Mouse (Mus musculus) midbrain, postnatal 0 days (tissue): ENCODE results near the gene Tap1. TPM values are rescaled to one million over a fixed set of nuclear protein-coding genes. Genes with fewer than 3 reads are reported as not detected.

Experiments
- ATAC-seq: fragments of 200-750 bp; cut with Nextera tagmentation; 2 replicates; pipeline ENCODE4 v1.8.0; 2017; ENCODE audit warnings: moderate number of reproducible peaks, mild to moderate bottlenecking, moderate TSS enrichment, moderate library complexity; ENCODE audit not compliant: low FRiP score
- DNase-seq: peaks from one replicate; pipeline ENCODE4 v3.0.0-alpha.2; 2015; ENCODE audit warnings: low spot score
- H3K27ac ChIP-seq: fragments of 300-500 bp; sonication (generic); 2 replicates; pipeline ENCODE4 v1.5.1; 2014; ENCODE audit warnings: low read depth, mild to moderate bottlenecking, low read length, mixed read lengths
- H3K27me3 ChIP-seq: fragments of 300-500 bp; sonication (generic); 2 replicates; pipeline ENCODE4 v1.6.1; 2014; ENCODE audit warnings: low read length, control low read depth, mixed read lengths; ENCODE audit not compliant: insufficient read depth
- H3K36me3 ChIP-seq: fragments of 300-500 bp; sonication (generic); 2 replicates; pipeline ENCODE4 v1.6.1; 2014; ENCODE audit warnings: low read length, control low read depth, mixed read lengths; ENCODE audit not compliant: insufficient read depth
- H3K4me1 ChIP-seq: fragments of 300-500 bp; sonication (generic); 2 replicates; pipeline ENCODE4 v1.6.1; 2014; ENCODE audit warnings: mild to moderate bottlenecking, control low read depth, antibody characterized with exemption, low read length, mixed read lengths; ENCODE audit not compliant: insufficient read depth
- H3K4me2 ChIP-seq: fragments of 300-500 bp; sonication (generic); 2 replicates; pipeline ENCODE4 v1.6.1; 2014; ENCODE audit warnings: low read depth, mild to moderate bottlenecking, low read length, mixed read lengths; ENCODE audit not compliant: poor library complexity, severe bottlenecking
- H3K4me3 ChIP-seq: fragments of 300-500 bp; sonication (generic); 2 replicates; pipeline ENCODE4 v1.5.1; 2014; ENCODE audit warnings: low read depth, mild to moderate bottlenecking, low read length, moderate library complexity
- H3K9ac ChIP-seq: fragments of 300-500 bp; sonication (generic); replicated peaks from 2 replicates; pipeline ENCODE4 v1.6.1; 2014; ENCODE audit warnings: mild to moderate bottlenecking, low read length, moderate library complexity, mixed read lengths; ENCODE audit not compliant: poor library complexity, severe bottlenecking
- H3K9me3 ChIP-seq: fragments of 300-500 bp; sonication (generic); 2 replicates; pipeline ENCODE4 v1.6.1; 2016; ENCODE audit warnings: low read length, control low read depth
- CTCF ChIP-seq: IDR thresholded peaks from 2 replicates; pipeline ENCODE4 v1.5.1; 2016; ENCODE audit warnings: antibody characterized with exemption, mild to moderate bottlenecking
- WGBS: fragments of 180-500 bp; shearing (Covaris S2); extraction: QIAGEN DNeasy Blood & Tissue Kit; methylation state at CpG from one replicate; pipeline ENCODE4 v1.1.7; 2014; 5-methylcytosine and 5-hydroxymethylcytosine counted together
- polyA plus RNA-seq: library from polyadenylated mRNA; unstranded; fragments of >200 nt; fragmentation: Nextera tagmentation; extraction: Ambion mirVana; gene quantifications from 2 replicates; pipeline ENCODE4 v1.2.1, GENCODE M21; 2015
- total RNA-seq: library from RNA; depleted of rRNA; stranded (reverse); fragments of >200 nt; gene quantifications from 2 replicates; pipeline ENCODE4 v1.2.3, GENCODE M21; 2014

Tap1 gene
- total and polyA plus RNA-seq, 2 experiments from 2014 or later: 7.1 to 7.7 TPM

DNA sequence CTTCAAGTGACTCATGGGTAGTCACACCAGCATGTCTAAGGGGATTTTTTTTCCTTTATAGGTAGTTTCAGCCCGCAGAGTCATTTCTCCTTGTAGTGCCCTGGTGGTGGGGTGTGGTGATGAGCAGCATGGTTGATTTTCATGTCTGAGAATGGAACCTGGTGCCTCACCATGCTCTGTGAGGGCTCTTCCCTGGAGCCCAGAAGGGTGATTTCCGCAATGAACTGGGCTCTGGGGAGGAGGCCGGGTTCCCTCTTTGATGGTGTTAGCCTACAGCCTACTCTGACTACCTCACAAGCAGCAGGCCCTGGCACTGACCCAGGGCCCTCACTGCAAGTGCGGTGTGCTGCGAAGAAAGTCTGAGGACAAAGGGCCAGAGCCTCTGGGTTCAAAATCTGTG, 16.1 kb downstream of the Tap1 start, which contains the start of gene Tap2:
TSS of gene Tap2 (plus strand) at position 84 of the 400 bp plus-strand sequence.
- 70% methylated on average over 5 of the region's 5 CpGs for WGBS
- DNase-seq: no peak
- H3K27me3 ChIP-seq: peaks cover 27% of the 10 kb centered on the region
- H3K4me1 ChIP-seq: no peaks in the 10 kb centered on the region; the same call in 1 of the 2 replicates
- H3K9ac ChIP-seq: peak within 1 kb of the TSS; percentile 48
- no peak for ATAC-seq
- H3K36me3 ChIP-seq: no peaks in the 10 kb centered on the region
- no peaks in the 10 kb centered on the region for H3K9me3 ChIP-seq
- no peak within 1 kb of the TSS for H3K27ac ChIP-seq
- peak within 1 kb of the TSS; percentile 54 for H3K4me3 ChIP-seq
- peak within 1 kb of the TSS; percentile 79 for H3K4me2 ChIP-seq
- TF ChIP-seq CTCF: no peak

DNA sequence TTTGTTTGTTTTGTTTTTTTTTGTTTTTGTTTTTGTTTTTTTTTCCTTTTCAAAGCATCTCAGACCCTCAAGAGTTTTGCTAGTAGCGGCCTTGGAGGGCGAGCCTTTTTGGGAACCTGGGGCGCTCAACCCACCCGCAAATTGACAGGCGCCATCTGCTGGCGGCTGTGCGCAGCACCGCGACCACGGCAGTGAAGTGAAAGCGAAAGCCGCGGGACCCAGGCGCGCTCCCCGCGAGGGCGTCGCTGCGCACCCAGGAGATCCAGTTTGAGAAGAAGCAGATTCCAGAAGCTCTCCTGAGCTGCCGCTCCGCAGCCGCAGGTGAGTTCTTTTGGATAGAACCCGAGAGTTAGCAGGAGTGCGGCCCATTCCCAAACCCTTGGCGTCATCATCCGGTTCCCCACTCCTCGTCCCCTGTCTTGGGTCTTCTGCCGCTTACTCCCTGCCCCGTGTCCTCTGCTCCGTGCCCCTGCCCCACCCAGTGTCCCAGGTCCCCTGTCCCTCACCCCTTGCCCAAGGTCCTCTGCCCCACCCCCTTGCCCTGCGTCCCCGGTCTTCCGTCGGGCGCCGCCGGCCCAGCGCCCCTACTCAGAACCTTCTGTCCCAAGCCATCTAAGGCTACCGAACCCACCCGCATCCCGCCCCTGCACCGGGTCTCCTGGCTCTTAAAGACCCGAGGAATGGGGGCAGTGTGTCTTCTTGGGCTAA, 17.1 kb downstream of the Tap1 start:
- H3K4me1 ChIP-seq: no peaks in the 10 kb centered on the region; the same call in 1 of the 2 replicates
- no peak for ATAC-seq
- DNase-seq: peak; percentile 54
- WGBS: 1% methylated on average over 44 of the region's 44 CpGs
- peak overlapping the region; percentile 48 for H3K9ac ChIP-seq
- H3K36me3 ChIP-seq: no peaks in the 10 kb centered on the region
- H3K9me3 ChIP-seq: no peaks in the 10 kb centered on the region
- peaks cover 24% of the 10 kb centered on the region for H3K27me3 ChIP-seq
- peak overlapping the region; percentile 54 for H3K4me3 ChIP-seq
- H3K27ac ChIP-seq: no peak overlapping the region
- H3K4me2 ChIP-seq: peak overlapping the region; percentile 79
- peak; percentile 85 for TF ChIP-seq CTCF

DNA sequence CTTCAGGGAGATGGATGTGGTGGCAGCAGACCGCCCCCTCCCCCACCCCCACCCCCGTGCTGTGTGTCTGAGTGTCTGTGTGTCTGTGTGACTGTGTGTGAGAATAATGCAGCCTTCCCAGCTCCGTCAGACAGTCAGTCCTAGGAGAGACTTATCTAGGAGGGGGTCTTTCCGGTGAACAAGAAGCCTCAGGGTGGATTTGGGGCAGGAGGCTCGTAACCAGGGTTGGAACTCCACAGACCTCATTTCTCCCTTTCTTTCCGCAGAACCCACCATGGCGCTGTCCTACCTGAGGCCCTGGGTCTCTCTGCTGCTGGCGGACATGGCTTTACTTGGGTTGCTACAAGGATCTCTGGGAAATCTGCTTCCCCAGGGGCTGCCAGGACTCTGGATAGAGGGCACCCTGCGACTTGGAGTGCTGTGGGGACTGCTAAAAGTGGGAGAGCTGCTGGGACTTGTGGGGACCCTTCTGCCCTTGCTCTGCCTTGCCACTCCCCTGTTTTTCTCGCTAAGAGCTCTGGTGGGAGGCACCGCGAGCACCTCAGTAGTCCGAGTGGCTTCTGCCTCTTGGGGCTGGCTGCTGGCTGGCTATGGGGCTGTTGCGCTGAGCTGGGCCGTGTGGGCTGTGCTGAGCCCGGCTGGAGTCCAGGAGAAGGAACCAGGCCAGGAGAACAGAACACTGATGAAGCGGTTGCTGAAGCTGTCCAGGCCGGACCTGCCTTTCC, 17.8 kb downstream of the Tap1 start:
- no peak for TF ChIP-seq CTCF
- WGBS: 18% methylated on average over 17 of the region's 18 CpGs
- Histone ChIP-seq H3K36me3 (no peaks in the 10 kb centered on the region), H3K9ac (peak overlapping the region; percentile 48; the same call in 1 of the 2 replicates), H3K9me3 (no peaks in the 10 kb centered on the region), H3K4me3 (peak overlapping the region; percentile 54), H3K27ac (no peak overlapping the region), H3K4me2 (peak overlapping the region; percentile 79), H3K27me3 (peaks cover 28% of the 10 kb centered on the region), H3K4me1 (no peaks in the 10 kb centered on the region; the same call in 1 of the 2 replicates)
- no peak for DNase-seq
- no peak for ATAC-seq

GRCm38 (mm10) chr17:34205746-34206176, 18.4 kb downstream of the Tap1 start:
- WGBS: 15% methylated on average over 9 of the region's 9 CpGs
- Histone ChIP-seq H3K27me3 (peaks cover 34% of the 10 kb centered on the region), H3K27ac (no peak overlapping the region), H3K4me2 (no peak overlapping the region), H3K36me3 (no peaks in the 10 kb centered on the region), H3K9me3 (no peaks in the 10 kb centered on the region), H3K9ac (no peak overlapping the region), H3K4me3 (no peak overlapping the region), H3K4me1 (no peaks in the 10 kb centered on the region; the same call in 1 of the 2 replicates)
- ATAC-seq: no peak
- DNase-seq: peak; percentile 56
- TF ChIP-seq CTCF: peak; percentile 71

- no peaks in the 10 kb centered on the region for H3K9me3 ChIP-seq
- peaks cover 35% of the 10 kb centered on the region for H3K27me3 ChIP-seq
- H3K4me2 ChIP-seq: no peak overlapping the region
- H3K36me3 ChIP-seq: no peaks in the 10 kb centered on the region
- H3K27ac ChIP-seq: no peak overlapping the region
- TF ChIP-seq CTCF: no peak
- 83% methylated on average over 5 of the region's 5 CpGs for WGBS
- ATAC-seq (no peak), DNase-seq (no peak)
- no peak overlapping the region for H3K4me3 ChIP-seq
- H3K4me1 ChIP-seq: no peaks in the 10 kb centered on the region; the same call in 1 of the 2 replicates
- H3K9ac ChIP-seq: no peak overlapping the region
Observed at GRCm38 (mm10) chr17:34206731-34207130, 19.4 kb downstream of the Tap1 start.

- H3K27ac ChIP-seq: no peak overlapping the region
- H3K36me3 ChIP-seq: no peaks in the 10 kb centered on the region
- TF ChIP-seq CTCF: no peak
- no peaks in the 10 kb centered on the region; the same call in 1 of the 2 replicates for H3K4me1 ChIP-seq
- WGBS: 66% methylated on average over 3 of the region's 3 CpGs
- H3K9me3 ChIP-seq: no peaks in the 10 kb centered on the region
- DNase-seq: no peak
- H3K27me3 ChIP-seq: peaks cover 35% of the 10 kb centered on the region
- no peak for ATAC-seq
- no peak overlapping the region for H3K4me2 ChIP-seq
- H3K9ac ChIP-seq: no peak overlapping the region
- no peak overlapping the region for H3K4me3 ChIP-seq
Observed at GRCm38 (mm10) chr17:34207456-34207855, 20.1 kb downstream of the Tap1 start.
